Mouse (Mus musculus): Measurements from ENCODE around the gene Col1a1. TPM values are rescaled to one million over a fixed set of nuclear protein-coding genes. Genes with fewer than 3 reads are reported as not detected.

Col1a1 gene
- 325 and 371 TPM in 2 replicates for polyA plus RNA-seq (2012; rRNA removed; ENCODE audit: low replicate concordance)

DNA sequence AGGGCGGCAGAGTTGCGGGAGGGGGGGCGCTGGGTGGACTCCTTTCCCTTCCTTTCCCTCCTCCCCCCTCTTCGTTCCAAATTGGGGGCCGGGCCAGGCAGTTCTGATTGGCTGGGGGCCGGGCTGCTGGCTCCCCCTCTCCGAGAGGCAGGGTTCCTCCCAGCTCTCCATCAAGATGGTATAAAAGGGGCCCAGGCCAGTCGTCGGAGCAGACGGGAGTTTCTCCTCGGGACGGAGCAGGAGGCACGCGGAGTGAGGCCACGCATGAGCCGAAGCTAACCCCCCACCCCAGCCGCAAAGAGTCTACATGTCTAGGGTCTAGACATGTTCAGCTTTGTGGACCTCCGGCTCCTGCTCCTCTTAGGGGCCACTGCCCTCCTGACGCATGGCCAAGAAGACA is at the start of gene Col1a1:
Gene Col1a1, plus strand, starts transcription at position 180 of the 400 bp plus-strand sequence.

DNA sequence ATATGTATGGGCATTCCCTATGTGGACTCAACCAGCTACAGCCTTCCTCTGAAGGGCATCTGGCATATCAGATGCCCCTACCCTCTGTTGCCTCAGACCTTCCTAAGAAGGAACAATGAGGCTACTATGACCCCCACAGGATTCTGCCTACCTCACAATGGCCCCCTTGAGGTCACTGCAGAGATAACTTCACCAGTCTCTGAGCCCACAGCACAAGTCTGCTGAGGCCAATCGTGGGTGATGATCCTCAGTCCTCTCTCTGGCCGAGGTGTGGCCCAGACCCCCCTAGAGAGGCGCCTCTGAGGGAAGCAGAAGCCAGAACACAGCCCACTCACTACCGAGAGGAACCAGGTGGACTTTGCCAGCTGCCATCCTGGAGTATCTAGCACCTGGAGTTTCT is 31.4 kb downstream of the Col1a1 start, which contains the start of gene Hils1:
Gene Hils1, plus strand, starts transcription at position 175 of the 400 bp plus-strand sequence.

DNA sequence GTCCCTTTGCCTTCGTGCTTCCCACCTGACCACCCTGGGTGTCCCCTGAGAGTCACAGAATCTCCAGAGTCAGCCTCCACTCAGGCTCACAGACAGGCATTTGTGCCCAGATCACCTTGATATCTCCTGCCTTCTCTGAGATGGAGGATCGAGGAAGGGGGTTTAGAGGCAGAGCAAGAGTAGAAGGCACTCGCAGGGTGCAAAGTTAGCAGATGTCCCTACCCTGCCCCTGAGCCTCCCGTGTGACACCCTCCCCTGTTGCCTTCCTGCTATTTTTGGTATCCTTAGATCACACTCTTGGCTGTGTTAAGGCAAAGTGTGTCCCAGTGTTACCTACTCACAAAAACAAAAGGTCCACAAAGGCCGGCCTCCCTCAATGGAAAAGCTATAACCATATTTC is 40.2 kb downstream of the Col1a1 start, which contains the start of gene Sgca:
Gene Sgca, minus strand, starts transcription at position 129 of the 400 bp plus-strand sequence.

GRCm38 (mm10) chr11:94990749-94991577 is 54.9 kb downstream of the Col1a1 start, which contains the start of gene Ppp1r9b:
Gene Ppp1r9b (plus strand): TSS chr11:94991035.

Other genes starting within 250 kb of the Col1a1 start
- not detected in 2 replicates for gene Gm11541, start 231.7 kb upstream of the Col1a1 start, polyA plus RNA-seq (2012; rRNA removed; ENCODE audit: low replicate concordance)
- gene Cdc34b, start 194.4 kb upstream of the Col1a1 start, polyA plus RNA-seq (2012; rRNA removed; ENCODE audit: low replicate concordance) = 0.11 TPM in 1 of 2 replicates, not detected in the other
- not detected in 2 replicates for gene Tmem92, start 153.5 kb upstream of the Col1a1 start, polyA plus RNA-seq (2012; rRNA removed; ENCODE audit: low replicate concordance)
- not detected in 2 replicates for gene Hils1, start 31.4 kb downstream of the Col1a1 start, polyA plus RNA-seq (2012; rRNA removed; ENCODE audit: low replicate concordance)
- 1.2 and 410 TPM in 2 replicates for gene Sgca, start 40.1 kb downstream of the Col1a1 start, polyA plus RNA-seq (2012; rRNA removed; ENCODE audit: low replicate concordance)
- 53.5 and 79.0 TPM in 2 replicates for gene Ppp1r9b, start 54.8 kb downstream of the Col1a1 start, polyA plus RNA-seq (2012; rRNA removed; ENCODE audit: low replicate concordance)
- gene Samd14, start 73.7 kb downstream of the Col1a1 start, polyA plus RNA-seq (2012; rRNA removed; ENCODE audit: low replicate concordance) = 5.6 and 19.1 TPM in 2 replicates
- 89.9 and 314 TPM in 2 replicates for gene Pdk2, start 105.1 kb downstream of the Col1a1 start, polyA plus RNA-seq (2012; rRNA removed; ENCODE audit: low replicate concordance)
- gene Itga3, start 140.6 kb downstream of the Col1a1 start, polyA plus RNA-seq (2012; rRNA removed; ENCODE audit: low replicate concordance) = 19.4 and 24.8 TPM in 2 replicates
- gene Dlx3, start 183.9 kb downstream of the Col1a1 start, polyA plus RNA-seq (2012; rRNA removed; ENCODE audit: low replicate concordance) = 0.80 and 1.6 TPM in 2 replicates
- 0.78 and 1.6 TPM in 2 replicates for gene Dlx4, start 210.0 kb downstream of the Col1a1 start, polyA plus RNA-seq (2012; rRNA removed; ENCODE audit: low replicate concordance)

Measured in mammary gland, adult 2 months (tissue).